Mouse (Mus musculus): ENCODE measurements around the gene Ipo13. TPM values are rescaled to one million over a fixed set of nuclear protein-coding genes. Genes with fewer than 3 reads are reported as not detected.

The Ipo13 gene
- total RNA-seq, 2 experiments from 2014 or later, result 49.6 TPM

GRCm38 (mm10) chr4:117913421-117913820, 1.4 kb downstream of the Ipo13 start:
- DNase-seq, result peak; percentile 52

- no peak for DNase-seq
These were observed 2.0 kb downstream of the Ipo13 start for GRCm38 (mm10) chr4:117912685-117913273.

- DNase-seq, result no peak
These were observed 2.7 kb downstream of the Ipo13 start for GRCm38 (mm10) chr4:117912131-117912561.

GRCm38 (mm10) chr4:117908834-117909453, 5.9 kb downstream of the Ipo13 start:
- no peak for DNase-seq

- no peak for DNase-seq
These were observed 8.6 kb downstream of the Ipo13 start for GRCm38 (mm10) chr4:117906196-117906595.

GRCm38 (mm10) chr4:117904761-117905160, 10.0 kb downstream of the Ipo13 start:
- no peak for DNase-seq

GRCm38 (mm10) chr4:117904094-117904493, 10.7 kb downstream of the Ipo13 start:
- DNase-seq, result no peak

GRCm38 (mm10) chr4:117898111-117898510, 16.7 kb downstream of the Ipo13 start:
- DNase-seq, result no peak

GRCm38 (mm10) chr4:117896031-117896430, 18.8 kb downstream of the Ipo13 start:
- DNase-seq, result no peak

GRCm38 (mm10) chr4:117895339-117895738, 19.5 kb downstream of the Ipo13 start:
- DNase-seq, result no peak

GRCm38 (mm10) chr4:117894601-117895000, 20.2 kb downstream of the Ipo13 start:
- DNase-seq, result no peak

- peak; percentile 70 for DNase-seq
These were observed 21.4 kb downstream of the Ipo13 start for GRCm38 (mm10) chr4:117893376-117893775.

- peak; percentile 78 for DNase-seq
These were observed 23.0 kb downstream of the Ipo13 start, which contains the start of gene Dph2 for GRCm38 (mm10) chr4:117891738-117892161. Dph2 (minus strand) TSS chr4:117892032.

GRCm38 (mm10) chr4:117890750-117891149, 24.0 kb downstream of the Ipo13 start:
- no peak for DNase-seq

- DNase-seq, result no peak
These were observed 24.8 kb downstream of the Ipo13 start for GRCm38 (mm10) chr4:117890031-117890430.

- no peak for DNase-seq
These were observed 25.3 kb downstream of the Ipo13 start for GRCm38 (mm10) chr4:117889471-117889870.

- no peak for DNase-seq
These were observed 26.9 kb downstream of the Ipo13 start for GRCm38 (mm10) chr4:117887920-117888319.

GRCm38 (mm10) chr4:117887133-117887532, 27.7 kb downstream of the Ipo13 start, which contains the start of gene Atp6v0b:
Atp6v0b (minus strand) TSS chr4:117887333.
- DNase-seq, result peak; percentile 94

GRCm38 (mm10) chr4:117886644-117887043, 28.2 kb downstream of the Ipo13 start:
- peak; percentile 30 for DNase-seq

- DNase-seq, result no peak
These were observed 28.8 kb downstream of the Ipo13 start for GRCm38 (mm10) chr4:117885994-117886393.

- no peak for DNase-seq
These were observed 29.7 kb downstream of the Ipo13 start for GRCm38 (mm10) chr4:117885093-117885492.

GRCm38 (mm10) chr4:117884146-117884545, 30.7 kb downstream of the Ipo13 start:
- no peak for DNase-seq

GRCm38 (mm10) chr4:117882701-117883691, 31.8 kb downstream of the Ipo13 start, which contains the start of gene B4galt2:
B4galt2 (minus strand) TSS chr4:117883487.
- DNase-seq, result peak; percentile 63

Measured in heart, postnatal 4 days (tissue).